ENCODE assay signal across 9 mouse cellular contexts in the genomic region with DNA sequence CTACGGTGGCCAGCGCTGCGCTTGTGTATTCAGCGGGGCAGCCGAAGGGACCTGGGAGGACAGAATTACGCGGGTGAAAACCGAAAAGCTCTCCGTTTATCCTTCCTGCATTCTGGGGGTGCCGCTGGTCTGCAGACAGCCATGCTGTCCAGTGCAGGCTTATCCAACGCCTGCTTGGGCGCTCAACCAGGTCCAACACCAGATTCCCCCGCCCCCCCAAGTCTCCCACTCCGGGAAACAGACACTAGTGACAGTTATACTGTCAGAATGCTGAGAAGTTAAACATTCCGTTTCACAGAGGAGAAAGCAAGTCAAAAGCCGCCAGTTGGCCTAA. TPM values are rescaled to one million over a fixed set of nuclear protein-coding genes. Genes with fewer than 3 reads are reported as not detected.
DNase-seq lines count a peak whose midpoint lies in the region; ATAC-seq and TF ChIP-seq lines count a peak whose summit lies in the region.
"Had no signal": no experiment of that assay in that cellular context is flagged by ENCODE, and none has a peak within 500 bp of the region (broad histone marks: within the 10 kb centered on the region; RNA-seq: fewer than 3 reads in every experiment).

No protein-coding gene starts in this region.

- H3K36me3 ChIP-seq in testis, adult 2 months (ENCODE audit: control insufficient read depth, insufficient read depth, low read length): no peaks in the 10 kb centered on the region; the same call in 1 of the 2 replicates
- peaks cover 22% of the 10 kb centered on the region for H3K36me3 ChIP-seq in liver, embryonic 12.5 days

- no peaks in the 10 kb centered on the region for H3K9me3 ChIP-seq in liver, embryonic 12.5 days (replicated peaks)

- ATAC-seq in liver, embryonic 12.5 days: no peak
- no peak for ATAC-seq in megakaryocyte progenitor cell, adult 5-6 weeks (replicated peaks; ENCODE audit: poor library complexity)
- ATAC-seq in CD4-positive, CD25-positive, alpha-beta regulatory T cell, adult 4 months: no peak

- DNase-seq in gastrocnemius, adult 2 months: no peak
- DNase-seq in gastrocnemius, postnatal 25 days: no peak
- no peak for DNase-seq in testis, postnatal 10 days (ENCODE audit: low spot score)
- no peak for DNase-seq in cerebellum, adult 11-12 months

- peak overlapping the region; percentile 91 for H3K9ac ChIP-seq in liver, embryonic 12.5 days

- no peak; the same call in 1 of the 2 replicates for TF ChIP-seq POLR2A in testis, adult 2 months (IDR thresholded peaks at IDR 0.05; ENCODE audit: control insufficient read depth, low read depth, low read length)

- TF ChIP-seq CTCF in gastrocnemius, adult 2 months (IDR thresholded peaks at IDR 0.05): no peak
- no peak for TF ChIP-seq CTCF in testis, adult 2 months (IDR thresholded peaks at IDR 0.05; ENCODE audit: control insufficient read depth, insufficient read depth, insufficient replicate concordance, low read depth, low read length)

- H3K4me1 ChIP-seq in testis, adult 2 months (ENCODE audit: control insufficient read depth, insufficient read depth, low read length): no peaks in the 10 kb centered on the region; the same call in 1 of the 2 replicates
- H3K4me1 ChIP-seq in liver, embryonic 12.5 days: peaks cover 25% of the 10 kb centered on the region

- under 1% methylated on average over 16 of the region's 16 CpGs for WGBS in liver, embryonic 12.5 days (ENCODE audit: insufficient replicate concordance)

- H3K27ac ChIP-seq in gastrocnemius, adult 2 months: peak overlapping the region; percentile 91
- peak overlapping the region; percentile 98 for H3K27ac ChIP-seq in testis, adult 2 months (ENCODE audit: control insufficient read depth, insufficient read depth, low read depth, low read length)
- peak overlapping the region; percentile 97 for H3K27ac ChIP-seq in liver, embryonic 12.5 days

- H3K4me3 ChIP-seq in gastrocnemius, adult 2 months: peak overlapping the region; percentile 83
- H3K4me3 ChIP-seq in testis, adult 2 months (ENCODE audit: control insufficient read depth, low read depth, low read length): peak overlapping the region; percentile 88
- H3K4me3 ChIP-seq in liver, embryonic 12.5 days: peak overlapping the region; percentile 71

- no peaks in the 10 kb centered on the region for H3K27me3 ChIP-seq in testis, adult 2 months (ENCODE audit: control insufficient read depth, insufficient read depth, low read length)
- no peaks in the 10 kb centered on the region for H3K27me3 ChIP-seq in liver, embryonic 12.5 days (replicated peaks)

- H3K4me2 ChIP-seq in liver, embryonic 12.5 days: peak overlapping the region; percentile 97

- intact Hi-C loops in gastrocnemius, adult 2 months (cut with DNase I): loop anchor here (2.0 kb wide), 1 partner anchor 23 kb away; no protein-coding TSS in a partner anchor

RNA-seq across cellular contexts. Expression of gene Zfp949, which starts 24.5 kb away (rescaled TPM):
- 10 to 100 TPM in 1 of 2 experiments, 1 to 10 TPM in 1; 9.0 to 10.5 TPM for total RNA-seq in gastrocnemius, adult 2 months (2021)
- 1 to 10 TPM; 6.2 to 6.5 TPM for total RNA-seq in gastrocnemius, postnatal 25 days (2021)
- polyA plus RNA-seq in testis, adult 2 months (2012; rRNA removed): 9.8 and 19.7 TPM in 2 replicates
- 5.9 and 6.2 TPM in 2 replicates for polyA plus RNA-seq in liver, embryonic 12.5 days (2016; fragmentation: Nextera tagmentation; extraction: Ambion mirVana)
- total RNA-seq in megakaryocyte progenitor cell, adult 5-6 weeks (2015): 8.8 and 11.2 TPM in 2 replicates
- total RNA-seq in megakaryocyte progenitor cell, adult 5-6 weeks (2017): 10.2 and 10.4 TPM in 2 replicates
- 10 to 100 TPM; 15.4 to 16.7 TPM for polyA plus RNA-seq in CD4-positive, CD25-positive, alpha-beta regulatory T cell, adult 4 months (2017; shearing (Covaris generic))

RNA-seq across cellular contexts. Expression of gene Syncrip, which starts 40.9 kb away (rescaled TPM):
- total RNA-seq in gastrocnemius, adult 2 months (2021): 10 to 100 TPM; 59.4 to 65.0 TPM
- total RNA-seq in gastrocnemius, postnatal 25 days (2021): 10 to 100 TPM; 38.0 to 45.0 TPM
- polyA plus RNA-seq in testis, adult 2 months (2012; rRNA removed): 4.4 and 7.7 TPM in 2 replicates
- polyA plus RNA-seq in liver, embryonic 12.5 days (2016; fragmentation: Nextera tagmentation; extraction: Ambion mirVana): 77.0 and 79.0 TPM in 2 replicates
- total RNA-seq in megakaryocyte progenitor cell, adult 5-6 weeks (2015): 250 and 274 TPM in 2 replicates
- total RNA-seq in megakaryocyte progenitor cell, adult 5-6 weeks (2017): 254 and 290 TPM in 2 replicates
- polyA plus RNA-seq in CD4-positive, CD25-positive, alpha-beta regulatory T cell, adult 4 months (2017; shearing (Covaris generic)): 100 to 1,000 TPM in 1 of 2 experiments, 10 to 100 TPM in 1; 96.0 to 101 TPM

RNA-seq across cellular contexts. Expression of gene Trim43a, which starts 57.4 kb away (rescaled TPM):
- total RNA-seq in gastrocnemius, adult 2 months (2021): under 1 TPM; 0.23 to 0.28 TPM
- not detected for total RNA-seq in gastrocnemius, postnatal 25 days (2021)
- polyA plus RNA-seq in testis, adult 2 months (2012; rRNA removed): 0.10 TPM in 2 replicates
- polyA plus RNA-seq in liver, embryonic 12.5 days (2016; fragmentation: Nextera tagmentation; extraction: Ambion mirVana): not detected in 2 replicates
- 0.15 TPM in 1 of 2 replicates, not detected in the other for total RNA-seq in megakaryocyte progenitor cell, adult 5-6 weeks (2015)
- total RNA-seq in megakaryocyte progenitor cell, adult 5-6 weeks (2017): not detected in 2 replicates
- polyA plus RNA-seq in CD4-positive, CD25-positive, alpha-beta regulatory T cell, adult 4 months (2017; shearing (Covaris generic)): not detected
- polyA plus RNA-seq: large intestine, adult 2 months had no signal
